Mouse (Mus musculus) G1E (cell line): ENCODE data around the gene Actl10.

Experiments
- CTCF ChIP-seq: IDR thresholded peaks from 2 replicates; pipeline ENCODE4 v1.5.1; 2012; ENCODE audit warnings: low read depth, low read length, inconsistent platforms, mixed read lengths
- GATA1 ChIP-seq: IDR thresholded peaks from 2 replicates; pipeline ENCODE4 v1.6.1; 2012; ENCODE audit warnings: borderline replicate concordance, low read length, inconsistent platforms, mixed read lengths
- GATA2 ChIP-seq: IDR thresholded peaks from 2 replicates; pipeline ENCODE4 v1.6.1; 2012; ENCODE audit warnings: low read depth, low read length, inconsistent platforms, borderline replicate concordance
- POLR2AphosphoS5 ChIP-seq: IDR thresholded peaks from 2 replicates; pipeline ENCODE4 v1.6.1; 2012; ENCODE audit warnings: low read depth, low read length, inconsistent platforms; ENCODE audit not compliant: insufficient replicate concordance

GRCm38 (mm10) chr2:154580586-154580985, 29.0 kb downstream of the Actl10 start:
- TF ChIP-seq CTCF, result no peak
- no peak for TF ChIP-seq GATA1
- TF ChIP-seq GATA2, result no peak
- TF ChIP-seq POLR2AphosphoS5, result no peak
